Mouse (Mus musculus) forebrain, embryonic 11.5 days (tissue): Measurements from ENCODE around the gene Gapvd1. TPM values are rescaled to one million over a fixed set of nuclear protein-coding genes. Genes with fewer than 3 reads are reported as not detected.
A peak's percentile ranks its signal among the peaks of the same experiment; 100 is the strongest.

Experiments
- ATAC-seq: fragments of 200-750 bp; cut with Nextera tagmentation; replicated peaks from 2 replicates; pipeline ENCODE4 v1.8.0; 2017; ENCODE audit warnings: moderate TSS enrichment; ENCODE audit not compliant: low FRiP score
- DNase-seq: peaks from one replicate; pipeline ENCODE4 v3.0.0-alpha.2; 2017; ENCODE audit warnings: low spot score
- H3K27ac ChIP-seq: fragments of 300-500 bp; sonication (generic); 2 replicates; pipeline ENCODE4 v1.5.1; 2014; ENCODE audit warnings: low read depth, low read length
- H3K27me3 ChIP-seq: fragments of 300-500 bp; sonication (generic); 2 replicates; pipeline ENCODE4 v1.6.1; 2014; ENCODE audit warnings: mild to moderate bottlenecking, low read length, mixed read lengths; ENCODE audit not compliant: control insufficient read depth, insufficient read depth
- H3K36me3 ChIP-seq: fragments of 300-500 bp; sonication (generic); 2 replicates; pipeline ENCODE4 v1.6.1; 2014; ENCODE audit warnings: mild to moderate bottlenecking, low read length, moderate library complexity, mixed read lengths; ENCODE audit not compliant: control insufficient read depth, insufficient read depth
- H3K4me1 ChIP-seq: fragments of 300-500 bp; sonication (generic); replicated peaks from 2 replicates; pipeline ENCODE4 v1.6.1; 2014; ENCODE audit warnings: low read length, mixed read lengths; ENCODE audit not compliant: control insufficient read depth, insufficient read depth
- H3K4me2 ChIP-seq: fragments of 300-500 bp; sonication (generic); 2 replicates; pipeline ENCODE4 v1.6.1; 2014; ENCODE audit warnings: low read depth, mild to moderate bottlenecking, low read length, moderate library complexity, mixed read lengths; ENCODE audit not compliant: severe bottlenecking
- H3K4me3 ChIP-seq: fragments of 300-500 bp; sonication (generic); 2 replicates; pipeline ENCODE4 v1.5.1; 2014; ENCODE audit warnings: low read depth, low read length
- H3K9ac ChIP-seq: fragments of 300-500 bp; sonication (generic); 2 replicates; pipeline ENCODE4 v1.6.1; 2014; ENCODE audit warnings: low read length
- H3K9me3 ChIP-seq: fragments of 300-500 bp; sonication (generic); 2 replicates; pipeline ENCODE4 v1.6.1; 2016; ENCODE audit warnings: low read length, mixed read lengths; ENCODE audit not compliant: control insufficient read depth
- WGBS: fragments of 180-500 bp; shearing (Covaris S2); extraction: QIAGEN DNeasy Blood & Tissue Kit; methylation state at CpG from one replicate; pipeline ENCODE4 v1.1.7; 2014; 5-methylcytosine and 5-hydroxymethylcytosine counted together
- polyA plus RNA-seq: library from polyadenylated mRNA; unstranded; fragments of >200 nt; fragmentation: Nextera tagmentation; extraction: Ambion mirVana; gene quantifications from 2 replicates; pipeline ENCODE4 v1.2.1, GENCODE M21; 2014

Gene Gapvd1
- polyA plus RNA-seq, 1 experiment from 2014 or later = 106 TPM

GRCm38 (mm10) chr2:34642351-34642750 lies 112.7 kb downstream of the Gapvd1 start:
- DNase-seq (peak; percentile 70), ATAC-seq (no peak)
- 24% methylated on average over 2 of the region's 2 CpGs for WGBS
- Histone ChIP-seq H3K4me3 (no peak overlapping the region), H3K9me3 (no peaks in the 10 kb centered on the region), H3K9ac (no peak overlapping the region), H3K36me3 (no peaks in the 10 kb centered on the region), H3K4me1 (peaks cover 4% of the 10 kb centered on the region; the same call in 1 of the 2 replicates), H3K27me3 (no peaks in the 10 kb centered on the region), H3K4me2 (no peak overlapping the region), H3K27ac (no peak overlapping the region)

GRCm38 (mm10) chr2:34639725-34640124 lies 115.3 kb downstream of the Gapvd1 start:
- no peaks in the 10 kb centered on the region for H3K27me3 ChIP-seq
- DNase-seq (no peak), ATAC-seq (peak; percentile 59; the same call in 1 of the 2 replicates)
- H3K27ac ChIP-seq = no peak overlapping the region
- no peak overlapping the region for H3K9ac ChIP-seq
- no peak overlapping the region for H3K4me2 ChIP-seq
- H3K4me3 ChIP-seq = no peak overlapping the region
- H3K36me3 ChIP-seq = no peaks in the 10 kb centered on the region
- H3K9me3 ChIP-seq = no peaks in the 10 kb centered on the region
- WGBS = 76% methylated on average over 5 of the region's 5 CpGs
- no peaks in the 10 kb centered on the region; the same call in 1 of the 2 replicates for H3K4me1 ChIP-seq

- H3K27me3 ChIP-seq = no peaks in the 10 kb centered on the region
- no peaks in the 10 kb centered on the region for H3K9me3 ChIP-seq
- no peaks in the 10 kb centered on the region; the same call in 1 of the 2 replicates for H3K4me1 ChIP-seq
- DNase-seq = peak; percentile 93
- H3K4me3 ChIP-seq = peak overlapping the region; percentile 30
- no peak overlapping the region for H3K27ac ChIP-seq
- H3K4me2 ChIP-seq = peak overlapping the region; percentile 82
- H3K9ac ChIP-seq = peak overlapping the region; percentile 61
- H3K36me3 ChIP-seq = no peaks in the 10 kb centered on the region
- 13% methylated on average over 37 of the region's 37 CpGs for WGBS
- peak; percentile 66 for ATAC-seq
These were observed 115.9 kb downstream of the Gapvd1 start for GRCm38 (mm10) chr2:34638955-34639650.

- Histone ChIP-seq H3K4me2 (no peak overlapping the region), H3K27me3 (no peaks in the 10 kb centered on the region), H3K9ac (no peak overlapping the region), H3K4me3 (no peak overlapping the region), H3K9me3 (no peaks in the 10 kb centered on the region), H3K4me1 (no peaks in the 10 kb centered on the region; the same call in 1 of the 2 replicates), H3K27ac (no peak overlapping the region), H3K36me3 (no peaks in the 10 kb centered on the region)
- ATAC-seq = no peak
- 76% methylated on average over 14 of the region's 14 CpGs for WGBS
- no peak for DNase-seq
These were observed 119.5 kb downstream of the Gapvd1 start for GRCm38 (mm10) chr2:34635249-34636165.

- Histone ChIP-seq H3K9ac (no peak overlapping the region), H3K27me3 (no peaks in the 10 kb centered on the region), H3K4me3 (no peak overlapping the region), H3K9me3 (no peaks in the 10 kb centered on the region), H3K4me1 (no peaks in the 10 kb centered on the region), H3K36me3 (no peaks in the 10 kb centered on the region), H3K4me2 (no peak overlapping the region), H3K27ac (no peak overlapping the region)
- 83% methylated on average over 12 of the region's 12 CpGs for WGBS
- no peak for ATAC-seq
- peak; percentile 26 for DNase-seq
These were observed 123.0 kb downstream of the Gapvd1 start for GRCm38 (mm10) chr2:34632051-34632450.

GRCm38 (mm10) chr2:34630445-34630844 lies 124.6 kb downstream of the Gapvd1 start:
- ATAC-seq = no peak
- Histone ChIP-seq H3K27ac (no peak overlapping the region), H3K4me2 (no peak overlapping the region)

GRCm38 (mm10) chr2:34629758-34630157 lies 125.3 kb downstream of the Gapvd1 start:
- H3K4me2 ChIP-seq = no peak overlapping the region
- H3K27ac ChIP-seq = no peak overlapping the region
- no peak overlapping the region for H3K9ac ChIP-seq
- no peak overlapping the region for H3K4me3 ChIP-seq
- H3K36me3 ChIP-seq = no peaks in the 10 kb centered on the region
- no peaks in the 10 kb centered on the region for H3K4me1 ChIP-seq
- DNase-seq (peak; percentile 47), ATAC-seq (no peak)
- H3K9me3 ChIP-seq = no peaks in the 10 kb centered on the region
- H3K27me3 ChIP-seq = no peaks in the 10 kb centered on the region
- WGBS = 81% methylated on average over 7 of the region's 7 CpGs

More at GRCm38 (mm10) chr2:34630445-34630844, 124.6 kb downstream of the Gapvd1 start:
- DNase-seq = peak; percentile 39
- Histone ChIP-seq H3K9me3 (no peaks in the 10 kb centered on the region), H3K36me3 (no peaks in the 10 kb centered on the region), H3K4me1 (no peaks in the 10 kb centered on the region), H3K27me3 (no peaks in the 10 kb centered on the region), H3K4me3 (no peak overlapping the region), H3K9ac (no peak overlapping the region)
- WGBS = 83% methylated on average over 6 of the region's 6 CpGs

GRCm38 (mm10) chr2:34628903-34629540 lies 126.0 kb downstream of the Gapvd1 start:
- H3K36me3 ChIP-seq = no peaks in the 10 kb centered on the region
- no peak overlapping the region for H3K27ac ChIP-seq
- H3K4me1 ChIP-seq = no peaks in the 10 kb centered on the region
- no peak overlapping the region for H3K4me2 ChIP-seq
- H3K27me3 ChIP-seq = no peaks in the 10 kb centered on the region
- H3K9ac ChIP-seq = no peak overlapping the region
- ATAC-seq (no peak), DNase-seq (no peak)
- H3K4me3 ChIP-seq = no peak overlapping the region
- 89% methylated on average over 4 of the region's 4 CpGs for WGBS
- H3K9me3 ChIP-seq = no peaks in the 10 kb centered on the region
